Mouse (Mus musculus) spleen, adult 2 months (tissue): ENCODE results near the gene Sema4c.

Source experiments
- CTCF ChIP-seq: fragments of 200-500 bp; IDR thresholded peaks from 2 replicates; pipeline ENCODE4 v1.5.1; 2011; ENCODE audit warnings: mild to moderate bottlenecking, inconsistent platforms; ENCODE audit not compliant: insufficient read depth, insufficient read length, insufficient replicate concordance; ENCODE audit errors: extremely low read depth
- POLR2A ChIP-seq: fragments of 200-500 bp; IDR thresholded peaks from 2 replicates; pipeline ENCODE4 v1.6.1; 2011; ENCODE audit warnings: low read depth, low read length, inconsistent platforms

GRCm38 (mm10) chr1:36536397-36536728, 21.8 kb downstream of the Sema4c start:
- TF ChIP-seq CTCF (no peak), POLR2A (no peak)
